Mouse (Mus musculus) bone marrow, adult 2 months (tissue): Measurements from ENCODE around the gene Zfp946.

Experiments
- CTCF ChIP-seq: fragments of 200-500 bp; IDR thresholded peaks from 2 replicates; pipeline ENCODE4 v1.5.1; 2011; ENCODE audit warnings: low read length, control low read depth; ENCODE audit not compliant: control insufficient read depth, insufficient read depth
- POLR2A ChIP-seq: fragments of 200-500 bp; IDR thresholded peaks from 2 replicates; pipeline ENCODE4 v1.6.1; 2011; ENCODE audit warnings: low read depth, mild to moderate bottlenecking, control low read depth, low read length, borderline replicate concordance; ENCODE audit not compliant: control insufficient read depth

- no peak for TF ChIP-seq CTCF
- no peak for TF ChIP-seq POLR2A
Measured at GRCm38 (mm10) chr17:22423952-22424617, at the start of gene Zfp946.
